Mouse (Mus musculus) CH12.LX (cell line): ENCODE results near the gene Wfdc17. TPM values are rescaled to one million over a fixed set of nuclear protein-coding genes. Genes with fewer than 3 reads are reported as not detected.

ENCODE experiments used
- DNase-seq: peaks from one replicate; pipeline ENCODE4 v3.0.0-alpha.2; 2013; ENCODE audit errors: extremely low read depth
- H3K27ac ChIP-seq: 2 replicates; pipeline ENCODE4 v1.5.1; 2012; ENCODE audit warnings: low read depth, mild to moderate bottlenecking, control low read depth, moderate library complexity; ENCODE audit not compliant: insufficient read depth
- H3K27me3 ChIP-seq: replicated peaks from 2 replicates; pipeline ENCODE3; 2012; ENCODE audit warnings: inconsistent platforms
- H3K36me3 ChIP-seq, 2 experiments: replicated peaks in 1 of 2; 2 replicates each; pipeline versions ENCODE3 to v1.6.1; 2012; ENCODE audit warnings: inconsistent platforms in 1 of 2, low read length in 1 of 2, mild to moderate bottlenecking in 1 of 2, mixed read lengths in 1 of 2, moderate library complexity in 1 of 2; ENCODE audit not compliant: control insufficient read depth in 1 of 2, insufficient read depth in 1 of 2
- H3K4me1 ChIP-seq, 2 experiments: 2 replicates each; pipeline ENCODE4 v1.6.1; 2012; ENCODE audit warnings: inconsistent platforms in 1 of 2, moderate library complexity in 1 of 2; ENCODE audit not compliant: insufficient read depth in 2 of 2, control insufficient read depth in 1 of 2
- H3K4me2 ChIP-seq: 2 replicates; pipeline ENCODE4 v1.6.1; 2012; ENCODE audit warnings: low read depth, mild to moderate bottlenecking, control low read depth; ENCODE audit not compliant: poor library complexity, insufficient read depth, severe bottlenecking
- H3K4me3 ChIP-seq, 3 experiments: fragments of 150-350 bp in 1 of 3; sonication (generic) in 1 of 3; replicated peaks in 1 of 3; 2 replicates each; pipeline versions ENCODE3 to v1.5.1; 2011 to 2012; ENCODE audit warnings: low read depth in 2 of 3, low read length in 2 of 3, mild to moderate bottlenecking in 2 of 3, moderate library complexity in 2 of 3, control low read depth in 1 of 3, improper control_type of control experiment in 1 of 3, inconsistent platforms in 1 of 3, mixed read lengths in 1 of 3; ENCODE audit not compliant: poor library complexity in 1 of 3
- H3K79me2 ChIP-seq: replicated peaks from 2 replicates; pipeline ENCODE4 v1.6.1; 2012; ENCODE audit warnings: mild to moderate bottlenecking, moderate library complexity; ENCODE audit not compliant: control insufficient read depth, poor library complexity, insufficient read depth, severe bottlenecking; ENCODE audit errors: extremely low read depth
- H3K9ac ChIP-seq: 2 replicates; pipeline ENCODE4 v1.6.1; 2012; ENCODE audit warnings: low read depth, mild to moderate bottlenecking, control low read depth, moderate library complexity; ENCODE audit not compliant: insufficient read depth
- H3K9me3 ChIP-seq: replicated peaks from 2 replicates; pipeline ENCODE3; 2012; ENCODE audit warnings: low read length, inconsistent platforms, mixed read lengths
- CHD1 ChIP-seq: IDR thresholded peaks from 2 replicates; pipeline ENCODE4 v1.6.1; 2012; ENCODE audit warnings: low read depth, low read length, improper control_type of control experiment, inconsistent platforms
- JUN ChIP-seq: IDR thresholded peaks from 2 replicates; pipeline ENCODE4 v1.6.1; 2011; ENCODE audit warnings: low read depth, mild to moderate bottlenecking, low read length, improper control_type of control experiment, moderate library complexity; ENCODE audit not compliant: insufficient read depth
- KAT2A ChIP-seq: IDR thresholded peaks from 2 replicates; pipeline ENCODE4 v1.6.1; 2012; ENCODE audit warnings: low read length, improper control_type of control experiment, inconsistent platforms; ENCODE audit not compliant: insufficient replicate concordance
- MXI1 ChIP-seq: IDR thresholded peaks from 2 replicates; pipeline ENCODE4 v1.6.1; 2011; ENCODE audit warnings: mild to moderate bottlenecking, low read depth, low read length, improper control_type of control experiment
- MYC ChIP-seq: IDR thresholded peaks from 2 replicates; pipeline ENCODE4 v1.6.1; 2011; ENCODE audit warnings: low read depth, mild to moderate bottlenecking, improper control_type of control experiment, low read length
- NELFE ChIP-seq: IDR thresholded peaks from 2 replicates; pipeline ENCODE4 v1.6.1; 2011; ENCODE audit warnings: low read depth, low read length, improper control_type of control experiment
- RAD21 ChIP-seq: IDR thresholded peaks from 2 replicates; pipeline ENCODE4 v1.6.1; 2011; ENCODE audit warnings: low read depth, mild to moderate bottlenecking, low read length, improper control_type of control experiment, moderate library complexity
- UBTF ChIP-seq: IDR thresholded peaks from 2 replicates; pipeline ENCODE4 v1.6.1; 2012; ENCODE audit warnings: low read depth, mild to moderate bottlenecking, inconsistent platforms, low read length, improper control_type of control experiment, moderate library complexity
- dilution Hi-C: fragments of 300-500 bp; cut with MboI; formaldehyde crosslinking; loops from 2 replicates; pipeline ENCODE4 v1.14.3; 2020; ENCODE audit warnings: low sequenced_read_pairs; ENCODE audit not compliant: extremely low pct_unique_long_range_greater_than_20kb, extremely low pct_ligation_motif_present
- in situ Hi-C: fragments of 300-500 bp; cut with MboI; formaldehyde crosslinking; loops from 3 replicates; pipeline ENCODE4 v1.14.3; 2019; ENCODE audit warnings: low sequenced_read_pairs, low pct_ligation_motif_present, low pct_unique_long_range_greater_than_20kb, mixed read lengths
- polyA plus RNA-seq: library from polyadenylated mRNA; unstranded; fragments of >175 nt; gene quantifications from 2 replicates; pipeline ENCODE4 v1.2.1, GENCODE M21; 2012; ENCODE audit warnings: low read depth; ENCODE audit not compliant: insufficient read length
- total RNA-seq, 2 experiments: library from RNA; depleted of rRNA; stranded (reverse); fragments of 300-350 nt in 1 of 2; fragments of >200 nt in 1 of 2; gene quantifications; 2 replicates each; pipeline ENCODE4 v1.2.3; 2012 to 2014

Gene Wfdc17
- total and polyA plus RNA-seq, 3 experiments = not detected

- DNase-seq = no peak
- Histone ChIP-seq H3K27me3 (no peaks in the 10 kb centered on the region), H3K4me2 (peak overlapping the region; percentile 98), H3K79me2 (peaks cover 13% of the 10 kb centered on the region), H3K9ac (peak overlapping the region; percentile 89), H3K4me1 (peaks cover 0 to 36% of the 10 kb centered on the region in 2 experiments; a peak in 3 of 4 replicates), H3K4me3 (peak overlapping the region; percentile 79 to 94 (median 81)), H3K36me3 (peaks cover 28 to 42% of the 10 kb centered on the region in 2 experiments), H3K27ac (peak overlapping the region; percentile 79; the same call in 1 of the 2 replicates), H3K9me3 (no peaks in the 10 kb centered on the region)
- dilution Hi-C loops (no loop called here), in situ Hi-C loops (no loop called here)
- no peak for TF ChIP-seq RAD21
- TF ChIP-seq MYC = no peak
- TF ChIP-seq MXI1 = no peak
- no peak for TF ChIP-seq JUN
- TF ChIP-seq KAT2A = no peak
- no peak for TF ChIP-seq NELFE
- no peak for TF ChIP-seq CHD1
- no peak for TF ChIP-seq UBTF
Measured at GRCm38 (mm10) chr11:83754227-83754626, 50.4 kb downstream of the Wfdc17 start.

Other genes starting within 250 kb of the Wfdc17 start
- 0.04 and 0.17 TPM in 2 replicates for gene Mmp28, start 240.9 kb upstream of the Wfdc17 start, total RNA-seq (2012; rRNA removed)
- not detected in 2 replicates for gene Mmp28, start 240.9 kb upstream of the Wfdc17 start, total RNA-seq (2014; rRNA removed)
- gene Mmp28, start 240.9 kb upstream of the Wfdc17 start, polyA plus RNA-seq = not detected in 2 replicates
- 60.4 and 69.8 TPM in 2 replicates for gene Taf15, start 230.9 kb upstream of the Wfdc17 start, total RNA-seq (2012; rRNA removed)
- 38.8 and 39.5 TPM in 2 replicates for gene Taf15, start 230.9 kb upstream of the Wfdc17 start, total RNA-seq (2014; rRNA removed)
- gene Taf15, start 230.9 kb upstream of the Wfdc17 start, polyA plus RNA-seq = 367 and 488 TPM in 2 replicates
- gene Heatr9, start 181.8 kb upstream of the Wfdc17 start, total RNA-seq (2012; rRNA removed) = not detected in 2 replicates
- gene Heatr9, start 181.8 kb upstream of the Wfdc17 start, total RNA-seq (2014; rRNA removed) = not detected in 2 replicates
- not detected in 2 replicates for gene Heatr9, start 181.8 kb upstream of the Wfdc17 start, polyA plus RNA-seq
- 0.68 TPM in 1 of 2 replicates, not detected in the other for gene Ccl5, start 173.5 kb upstream of the Wfdc17 start, total RNA-seq (2012; rRNA removed)
- 0.60 TPM in 1 of 2 replicates, not detected in the other for gene Ccl5, start 173.5 kb upstream of the Wfdc17 start, total RNA-seq (2014; rRNA removed)
- 1.3 and 1.9 TPM in 2 replicates for gene Ccl5, start 173.5 kb upstream of the Wfdc17 start, polyA plus RNA-seq
- gene Ccl9, start 125.4 kb upstream of the Wfdc17 start, total RNA-seq (2012; rRNA removed) = 0.42 TPM in 1 of 2 replicates, not detected in the other
- 0.63 and 0.67 TPM in 2 replicates for gene Ccl9, start 125.4 kb upstream of the Wfdc17 start, total RNA-seq (2014; rRNA removed)
- 0.64 and 0.81 TPM in 2 replicates for gene Ccl9, start 125.4 kb upstream of the Wfdc17 start, polyA plus RNA-seq
- gene Ccl6, start 110.9 kb upstream of the Wfdc17 start, total RNA-seq (2012; rRNA removed) = 0.13 and 0.30 TPM in 2 replicates
- 1.2 and 1.8 TPM in 2 replicates for gene Ccl6, start 110.9 kb upstream of the Wfdc17 start, total RNA-seq (2014; rRNA removed)
- gene Ccl6, start 110.9 kb upstream of the Wfdc17 start, polyA plus RNA-seq = 0.93 and 1.3 TPM in 2 replicates
- gene Rpl9-ps1, start 58.4 kb upstream of the Wfdc17 start, total RNA-seq (2012; rRNA removed) = not detected in 2 replicates
- not detected in 2 replicates for gene Rpl9-ps1, start 58.4 kb upstream of the Wfdc17 start, total RNA-seq (2014; rRNA removed)
- gene Rpl9-ps1, start 58.4 kb upstream of the Wfdc17 start, polyA plus RNA-seq = not detected in 2 replicates
- gene Ccl3, start 54.6 kb upstream of the Wfdc17 start, total RNA-seq (2012; rRNA removed) = 3.2 and 5.0 TPM in 2 replicates
- gene Ccl3, start 54.6 kb upstream of the Wfdc17 start, total RNA-seq (2014; rRNA removed) = 6.7 and 10.6 TPM in 2 replicates
- 15.6 and 18.4 TPM in 2 replicates for gene Ccl3, start 54.6 kb upstream of the Wfdc17 start, polyA plus RNA-seq
- gene Ccl4, start 41.4 kb upstream of the Wfdc17 start, total RNA-seq (2012; rRNA removed) = 6.9 and 7.2 TPM in 2 replicates
- gene Ccl4, start 41.4 kb upstream of the Wfdc17 start, total RNA-seq (2014; rRNA removed) = 7.6 and 12.7 TPM in 2 replicates
- 24.2 and 26.1 TPM in 2 replicates for gene Ccl4, start 41.4 kb upstream of the Wfdc17 start, polyA plus RNA-seq
- gene Wfdc18, start 5.0 kb downstream of the Wfdc17 start, total RNA-seq (2012; rRNA removed) = not detected in 2 replicates
- not detected in 2 replicates for gene Wfdc18, start 5.0 kb downstream of the Wfdc17 start, total RNA-seq (2014; rRNA removed)
- not detected in 2 replicates for gene Wfdc18, start 5.0 kb downstream of the Wfdc17 start, polyA plus RNA-seq
- gene Wfdc21, start 42.9 kb downstream of the Wfdc17 start, total RNA-seq (2012; rRNA removed) = 1.6 and 3.3 TPM in 2 replicates
- gene Wfdc21, start 42.9 kb downstream of the Wfdc17 start, total RNA-seq (2014; rRNA removed) = 8.3 and 14.7 TPM in 2 replicates
- 2.6 and 3.4 TPM in 2 replicates for gene Wfdc21, start 42.9 kb downstream of the Wfdc17 start, polyA plus RNA-seq
- gene Heatr6, start 49.7 kb downstream of the Wfdc17 start, total RNA-seq (2012; rRNA removed) = 17.6 and 18.3 TPM in 2 replicates
- gene Heatr6, start 49.7 kb downstream of the Wfdc17 start, total RNA-seq (2014; rRNA removed) = 14.9 and 17.4 TPM in 2 replicates
- 21.0 and 24.4 TPM in 2 replicates for gene Heatr6, start 49.7 kb downstream of the Wfdc17 start, polyA plus RNA-seq
- 0.25 and 0.42 TPM in 2 replicates for gene Hnf1b, start 146.1 kb downstream of the Wfdc17 start, total RNA-seq (2012; rRNA removed)
- gene Hnf1b, start 146.1 kb downstream of the Wfdc17 start, total RNA-seq (2014; rRNA removed) = 0.11 TPM in 1 of 2 replicates, not detected in the other
- gene Hnf1b, start 146.1 kb downstream of the Wfdc17 start, polyA plus RNA-seq = 3.0 and 3.2 TPM in 2 replicates
- 54.2 and 64.5 TPM in 2 replicates for gene Ddx52, start 238.1 kb downstream of the Wfdc17 start, total RNA-seq (2012; rRNA removed)
- 104 and 132 TPM in 2 replicates for gene Ddx52, start 238.1 kb downstream of the Wfdc17 start, total RNA-seq (2014; rRNA removed)
- 93.7 and 102 TPM in 2 replicates for gene Ddx52, start 238.1 kb downstream of the Wfdc17 start, polyA plus RNA-seq